Mouse (Mus musculus): ENCODE results near the gene Alx1.

DNA sequence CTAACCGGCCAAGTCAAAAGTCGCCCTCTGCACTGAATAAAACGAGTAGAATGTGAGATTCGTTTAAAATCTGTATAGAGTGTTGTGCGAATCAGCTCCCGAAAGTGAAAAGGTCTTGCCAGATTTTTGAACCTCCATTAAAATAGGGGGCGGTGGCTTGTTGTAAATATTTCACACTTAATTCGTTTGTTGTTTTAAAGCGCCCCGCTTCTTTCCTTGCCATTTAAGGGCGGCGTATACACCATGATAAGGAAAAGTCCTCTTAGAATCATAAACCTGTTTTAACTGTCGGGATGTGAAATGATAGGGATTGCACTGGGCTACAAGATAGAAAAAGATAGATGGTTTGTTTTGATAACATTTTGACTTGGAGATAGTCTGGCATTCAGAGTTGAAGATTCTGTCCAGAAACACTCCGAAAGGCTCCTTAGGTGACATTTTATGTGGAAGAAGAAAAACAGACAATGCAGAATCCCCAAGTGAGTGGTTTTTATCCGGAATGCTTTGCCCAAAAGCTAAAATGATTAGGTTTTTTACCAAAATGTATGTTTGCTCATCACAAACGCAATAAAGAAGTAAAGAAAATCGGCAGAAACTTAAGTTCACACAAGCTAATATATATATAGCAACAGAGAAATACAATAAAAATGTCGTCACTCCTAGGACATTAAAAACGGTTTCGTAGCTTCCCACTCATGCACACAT lies 2.6 kb downstream of the Alx1 start:
- TF ChIP-seq POLR2A (IDR thresholded peaks at IDR 0.05; ENCODE audit: extremely low read depth, insufficient read depth, low read length) (no peak), CTCF (IDR thresholded peaks at IDR 0.05; ENCODE audit: low read depth, low read length) (no peak)
